Mouse (Mus musculus) heart, embryonic 13.5 days (tissue): ENCODE results near the gene Sft2d1. TPM values are rescaled to one million over a fixed set of nuclear protein-coding genes. Genes with fewer than 3 reads are reported as not detected.

Source experiments
- ATAC-seq: fragments of 200-750 bp; cut with Nextera tagmentation; 2 replicates; pipeline ENCODE4 v1.8.0; 2017; ENCODE audit warnings: moderate TSS enrichment; ENCODE audit not compliant: insufficient number of reproducible peaks, low FRiP score, low TSS enrichment; ENCODE audit errors: extremely low read depth
- H3K27ac ChIP-seq: fragments of 300-500 bp; sonication (generic); replicated peaks from 2 replicates; pipeline ENCODE4 v1.5.1; 2015; ENCODE audit warnings: moderate library complexity, mild to moderate bottlenecking, inconsistent platforms
- H3K27me3 ChIP-seq: fragments of 300-500 bp; sonication (generic); replicated peaks from 2 replicates; pipeline ENCODE4 v1.6.1; 2015; ENCODE audit warnings: mild to moderate bottlenecking, inconsistent platforms
- H3K36me3 ChIP-seq: fragments of 300-500 bp; sonication (generic); 2 replicates; pipeline ENCODE4 v1.6.1; 2015; ENCODE audit warnings: mild to moderate bottlenecking, inconsistent platforms
- H3K4me1 ChIP-seq: fragments of 300-500 bp; sonication (generic); 2 replicates; pipeline ENCODE4 v1.6.1; 2015; ENCODE audit warnings: inconsistent platforms
- H3K4me2 ChIP-seq: fragments of 300-500 bp; sonication (generic); 2 replicates; pipeline ENCODE4 v1.6.1; 2015; ENCODE audit warnings: inconsistent platforms, mild to moderate bottlenecking, moderate library complexity
- H3K4me3 ChIP-seq: fragments of 300-500 bp; sonication (generic); 2 replicates; pipeline ENCODE4 v1.5.1; 2015; ENCODE audit warnings: moderate library complexity, mild to moderate bottlenecking, inconsistent platforms
- H3K9ac ChIP-seq: fragments of 300-500 bp; sonication (generic); 2 replicates; pipeline ENCODE4 v1.6.1; 2015; ENCODE audit warnings: inconsistent platforms, mild to moderate bottlenecking, moderate library complexity
- H3K9me3 ChIP-seq: fragments of 300-500 bp; sonication (generic); 2 replicates; pipeline ENCODE4 v1.6.1; 2016; ENCODE audit warnings: inconsistent platforms
- WGBS: fragments of 180-500 bp; shearing (Covaris S2); methylation state at CpG from one replicate; pipeline ENCODE4 v1.1.7; 2015; ENCODE audit warnings: mixed read lengths; 5-methylcytosine and 5-hydroxymethylcytosine counted together
- polyA plus RNA-seq: library from polyadenylated mRNA; unstranded; fragments of >200 nt; fragmentation: Nextera tagmentation; extraction: Ambion mirVana; gene quantifications from 2 replicates; pipeline ENCODE4 v1.2.1, GENCODE M21; 2015

Sft2d1 gene
- polyA plus RNA-seq, 1 experiment from 2014 or later: 59.1 TPM

- ATAC-seq: no peak
- peaks cover 41% of the 10 kb centered on the region for H3K27me3 ChIP-seq
- H3K36me3 ChIP-seq: no peaks in the 10 kb centered on the region
- no peak overlapping the region for H3K27ac ChIP-seq
- H3K4me2 ChIP-seq: no peak overlapping the region
- no peak overlapping the region for H3K9ac ChIP-seq
- H3K9me3 ChIP-seq: no peaks in the 10 kb centered on the region
- 18% methylated on average over 8 of the region's 8 CpGs for WGBS
- peaks cover 31% of the 10 kb centered on the region for H3K4me1 ChIP-seq
- no peak overlapping the region for H3K4me3 ChIP-seq
These were observed 57.7 kb downstream of the Sft2d1 start for GRCm38 (mm10) chr17:8368570-8368969.

- no peak overlapping the region for H3K4me2 ChIP-seq
- no peaks in the 10 kb centered on the region for H3K9me3 ChIP-seq
- H3K4me1 ChIP-seq: peaks cover 31% of the 10 kb centered on the region
- H3K4me3 ChIP-seq: no peak overlapping the region
- H3K27me3 ChIP-seq: peaks cover 41% of the 10 kb centered on the region
- H3K27ac ChIP-seq: no peak overlapping the region
- no peaks in the 10 kb centered on the region for H3K36me3 ChIP-seq
- no peak for ATAC-seq
- WGBS: 56% methylated on average over 2 of the region's 2 CpGs
- H3K9ac ChIP-seq: no peak overlapping the region
These were observed 58.3 kb downstream of the Sft2d1 start for GRCm38 (mm10) chr17:8369171-8369570.

DNA sequence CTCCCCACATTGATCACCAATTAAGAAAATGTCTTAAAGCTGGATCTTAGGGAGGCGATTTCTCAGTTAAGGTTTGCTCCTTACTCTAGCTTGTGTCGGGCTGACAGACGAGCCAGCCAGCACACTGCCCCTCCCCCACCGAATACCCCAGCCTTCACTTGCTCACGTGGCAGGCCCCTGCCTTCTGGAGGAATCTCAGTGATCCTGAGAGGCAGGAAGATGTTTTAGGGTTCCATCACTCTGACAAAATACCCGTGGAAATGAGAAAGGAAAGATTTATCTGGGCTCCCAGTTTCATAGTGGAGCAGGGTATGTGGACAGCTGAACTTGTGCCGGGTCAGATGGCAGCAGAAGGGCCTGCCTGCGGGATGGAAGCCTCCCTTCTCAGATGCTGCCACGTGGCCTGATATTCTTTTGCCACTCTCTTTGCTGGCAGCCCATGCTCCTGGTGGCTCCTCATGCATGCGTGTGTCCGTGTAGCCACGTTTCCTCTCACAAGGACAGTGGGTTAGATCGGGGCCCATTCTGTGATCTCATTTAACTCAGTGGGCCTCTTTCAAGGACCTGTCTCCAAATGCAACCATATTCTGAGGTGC, 59.8 kb downstream of the Sft2d1 start:
- Histone ChIP-seq H3K4me2 (no peak overlapping the region), H3K4me1 (peaks cover 31% of the 10 kb centered on the region), H3K36me3 (no peaks in the 10 kb centered on the region), H3K27me3 (peaks cover 40% of the 10 kb centered on the region), H3K4me3 (no peak overlapping the region), H3K9me3 (no peaks in the 10 kb centered on the region), H3K27ac (no peak overlapping the region), H3K9ac (no peak overlapping the region)
- 35% methylated on average over 13 of the region's 13 CpGs for WGBS
- no peak for ATAC-seq

- Histone ChIP-seq H3K9me3 (no peaks in the 10 kb centered on the region), H3K9ac (peak overlapping the region; percentile 72), H3K4me1 (peaks cover 31% of the 10 kb centered on the region), H3K27ac (peak overlapping the region; percentile 43), H3K4me3 (peak overlapping the region; percentile 44), H3K27me3 (peaks cover 30% of the 10 kb centered on the region), H3K36me3 (no peaks in the 10 kb centered on the region), H3K4me2 (peak overlapping the region; percentile 74)
- ATAC-seq: no peak; the same call in 1 of the 2 replicates
- 6% methylated on average over 7 of the region's 7 CpGs for WGBS
These were observed 60.9 kb downstream of the Sft2d1 start for GRCm38 (mm10) chr17:8371834-8372233.

DNA sequence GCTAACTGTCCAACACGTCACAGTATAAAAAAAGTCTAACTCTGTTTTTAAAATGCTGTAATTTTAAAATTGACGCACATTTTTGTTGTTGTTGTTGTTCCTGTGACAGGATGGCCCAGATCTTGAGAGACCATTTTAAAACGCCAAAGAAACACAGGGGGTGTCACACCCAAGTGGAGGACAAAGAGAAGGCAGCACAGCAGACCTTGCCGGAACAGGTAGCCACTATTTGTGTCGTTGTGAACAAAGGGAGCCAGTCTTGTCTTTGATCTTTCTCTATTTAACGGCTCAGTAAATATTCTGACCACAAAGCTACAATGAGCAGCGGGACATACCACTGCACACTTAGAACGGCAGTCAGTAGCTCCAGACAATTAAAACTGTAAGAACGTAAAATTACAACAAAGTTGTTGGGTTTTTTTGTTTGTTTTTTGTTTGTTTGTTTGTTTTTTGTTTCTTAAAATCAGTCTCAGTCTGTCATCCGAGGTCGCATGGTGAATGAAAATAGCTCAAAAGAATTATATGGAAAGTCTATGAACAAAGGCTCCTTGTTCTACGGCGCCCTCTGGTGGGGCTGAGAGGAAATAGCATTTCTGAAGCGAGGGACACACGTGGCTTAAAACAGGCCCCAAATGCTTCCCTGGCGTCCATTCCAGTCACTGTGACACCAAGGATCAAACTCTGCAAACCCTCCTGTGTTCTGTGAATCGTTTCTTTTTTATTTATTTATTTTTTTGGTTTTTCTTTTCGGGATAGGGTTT, 61.6 kb downstream of the Sft2d1 start:
- H3K4me2 ChIP-seq: peak overlapping the region; percentile 74
- H3K9me3 ChIP-seq: no peaks in the 10 kb centered on the region
- peak overlapping the region; percentile 72 for H3K9ac ChIP-seq
- H3K4me3 ChIP-seq: peak overlapping the region; percentile 44
- peaks cover 25% of the 10 kb centered on the region for H3K27me3 ChIP-seq
- peak overlapping the region; percentile 43 for H3K27ac ChIP-seq
- H3K4me1 ChIP-seq: peaks cover 30% of the 10 kb centered on the region
- no peaks in the 10 kb centered on the region for H3K36me3 ChIP-seq
- WGBS: 2% methylated on average over 18 of the region's 18 CpGs
- ATAC-seq: no peak

Other genes starting within 250 kb of the Sft2d1 start
- not detected in 2 replicates for gene Gm49673, start 163.3 kb upstream of the Sft2d1 start, polyA plus RNA-seq
- gene Rnaset2a, start 163.0 kb upstream of the Sft2d1 start, polyA plus RNA-seq: 35.4 and 37.6 TPM in 2 replicates
- 18.9 and 19.7 TPM in 2 replicates for gene Fgfr1op, start 145.6 kb upstream of the Sft2d1 start, polyA plus RNA-seq
- gene Ccr6, start 75.1 kb upstream of the Sft2d1 start, polyA plus RNA-seq: not detected in 2 replicates
- 204 and 221 TPM in 2 replicates for gene Mpc1, start 28.2 kb upstream of the Sft2d1 start, polyA plus RNA-seq
- gene Prr18, start 26.4 kb downstream of the Sft2d1 start, polyA plus RNA-seq: 0.13 and 0.25 TPM in 2 replicates
- 0.83 and 1.3 TPM in 2 replicates for gene T2, start 44.9 kb downstream of the Sft2d1 start, polyA plus RNA-seq
- 0.09 and 0.18 TPM in 2 replicates for gene T, start 123.3 kb downstream of the Sft2d1 start, polyA plus RNA-seq
- gene Pde10a, start 214.3 kb downstream of the Sft2d1 start, polyA plus RNA-seq: 1.1 and 1.2 TPM in 2 replicates